Mouse (Mus musculus) activated CD4-positive, CD25-positive, alpha-beta regulatory T cell, adult 9 weeks (primary cell): ENCODE data around the gene Traf7. TPM values are rescaled to one million over a fixed set of nuclear protein-coding genes. Genes with fewer than 3 reads are reported as not detected.

Experiments
- polyA plus RNA-seq: library from polyadenylated mRNA; unstranded; fragments of 100-300 nt; shearing (Covaris generic); gene quantifications from one replicate; pipeline ENCODE4 v1.2.1, GENCODE M21; 2017

Gene Traf7
- polyA plus RNA-seq = 97.6 TPM

GRCm38 (mm10) chr17:24527723-24528559 is at the start of gene Traf7:
Traf7 (minus strand) TSS chr17:24527938.

DNA sequence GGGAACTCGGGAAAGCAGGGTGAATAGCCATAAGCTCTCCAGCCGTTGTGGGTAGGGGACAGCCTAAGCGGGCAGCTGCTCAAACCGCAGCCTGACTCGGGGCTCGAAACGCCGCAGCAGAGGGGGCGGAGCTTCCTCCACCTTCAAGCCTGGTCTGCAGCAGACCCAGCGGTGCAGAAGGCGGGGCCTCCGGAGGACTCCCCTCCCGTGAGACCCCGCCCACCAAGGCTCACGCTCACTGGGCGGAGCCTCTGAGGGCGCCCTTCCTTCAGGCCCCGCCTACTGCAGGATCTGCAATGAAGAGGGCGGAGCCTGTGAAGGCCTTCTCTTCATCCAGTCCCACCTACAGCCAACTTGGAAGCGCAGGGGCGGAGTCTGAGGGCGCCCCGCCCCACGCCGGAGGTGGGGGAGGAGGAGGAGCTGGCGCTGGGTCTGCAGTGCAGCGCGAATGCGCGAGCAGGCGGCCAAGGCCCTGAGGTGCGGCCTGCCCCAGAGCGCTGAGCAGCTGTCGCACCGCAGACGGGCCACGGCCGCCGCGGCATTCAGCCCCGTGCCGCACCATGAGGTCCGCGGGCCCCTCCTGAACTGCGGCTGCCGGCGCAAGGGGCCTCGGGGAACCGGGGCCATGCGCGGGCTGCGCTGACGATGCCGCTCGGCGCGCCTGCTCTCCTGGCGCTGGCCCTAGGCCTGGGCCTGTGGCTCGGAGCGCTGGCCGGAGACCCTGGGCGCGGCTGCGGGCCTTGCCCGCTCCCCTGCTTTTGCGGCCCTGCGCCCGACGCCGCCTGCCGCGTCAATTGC is 22.1 kb upstream of the Traf7 start, which contains the start of gene Pkd1:
TSS of gene Pkd1 (plus strand) at position 217 of the 798 bp plus-strand sequence.

DNA sequence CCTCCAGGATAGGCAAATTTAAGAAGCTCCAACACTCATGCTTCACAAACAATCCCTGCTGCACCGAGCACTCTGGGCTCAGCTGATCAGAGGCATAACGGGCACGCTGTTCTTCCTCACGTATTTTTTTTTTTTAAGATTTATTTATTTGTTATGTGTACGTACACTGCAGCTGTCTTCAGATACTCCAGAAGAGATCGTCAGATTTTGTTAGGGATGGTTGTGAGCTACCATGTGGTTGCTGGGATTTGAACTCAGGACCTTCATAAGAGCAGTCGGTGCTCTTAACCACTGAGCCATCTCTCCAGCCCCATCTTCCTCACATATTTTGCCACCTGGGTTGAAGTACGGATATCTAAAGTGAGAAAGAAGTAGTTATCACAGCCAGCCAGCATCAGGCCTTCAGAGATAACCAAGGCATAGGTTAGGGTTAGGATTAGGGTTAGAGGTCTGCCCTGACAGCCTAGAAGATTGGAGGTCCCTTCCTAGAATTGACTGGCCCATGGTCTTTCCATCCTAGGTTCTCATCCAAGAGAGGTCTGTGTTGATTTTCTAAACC is 6.5 kb upstream of the Traf7 start, which contains the start of gene Rab26:
TSS of gene Rab26 (minus strand) at position 51 of the 559 bp plus-strand sequence.

DNA sequence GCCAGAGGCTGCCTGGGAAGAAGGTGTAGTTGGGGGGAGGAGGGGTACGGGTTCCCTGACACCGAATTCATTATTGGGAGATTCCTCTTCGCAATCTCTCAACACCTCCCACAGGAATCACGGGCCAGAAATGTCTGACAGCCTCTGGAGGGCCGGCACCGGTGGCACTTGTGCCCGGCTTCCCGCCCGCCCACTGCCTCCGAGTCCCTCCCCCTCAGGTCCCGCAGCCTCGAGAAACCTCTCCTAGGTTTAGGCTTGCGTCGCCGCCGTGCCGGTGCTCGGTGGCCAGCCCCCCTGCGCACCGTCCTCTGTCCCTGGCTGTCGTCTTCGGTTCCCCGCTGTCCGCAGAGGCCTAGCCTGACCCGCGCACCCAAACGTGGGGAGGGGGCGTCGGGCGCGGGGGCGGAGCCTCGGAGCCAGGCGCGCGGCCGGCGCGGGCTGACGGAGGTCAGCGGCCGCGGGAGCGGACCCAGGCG is 39.5 kb downstream of the Traf7 start, which contains the start of gene Caskin1:
TSS of gene Caskin1 (plus strand) at position 416 of the 476 bp plus-strand sequence.

GRCm38 (mm10) chr17:24478663-24479380 is 48.9 kb downstream of the Traf7 start, which contains the start of gene Mlst8:
Mlst8 (minus strand) TSS chr17:24479078.

GRCm38 (mm10) chr17:24473612-24474275 is 54.0 kb downstream of the Traf7 start, which contains the start of gene Bricd5:
Bricd5 (plus strand) TSS chr17:24473884.

DNA sequence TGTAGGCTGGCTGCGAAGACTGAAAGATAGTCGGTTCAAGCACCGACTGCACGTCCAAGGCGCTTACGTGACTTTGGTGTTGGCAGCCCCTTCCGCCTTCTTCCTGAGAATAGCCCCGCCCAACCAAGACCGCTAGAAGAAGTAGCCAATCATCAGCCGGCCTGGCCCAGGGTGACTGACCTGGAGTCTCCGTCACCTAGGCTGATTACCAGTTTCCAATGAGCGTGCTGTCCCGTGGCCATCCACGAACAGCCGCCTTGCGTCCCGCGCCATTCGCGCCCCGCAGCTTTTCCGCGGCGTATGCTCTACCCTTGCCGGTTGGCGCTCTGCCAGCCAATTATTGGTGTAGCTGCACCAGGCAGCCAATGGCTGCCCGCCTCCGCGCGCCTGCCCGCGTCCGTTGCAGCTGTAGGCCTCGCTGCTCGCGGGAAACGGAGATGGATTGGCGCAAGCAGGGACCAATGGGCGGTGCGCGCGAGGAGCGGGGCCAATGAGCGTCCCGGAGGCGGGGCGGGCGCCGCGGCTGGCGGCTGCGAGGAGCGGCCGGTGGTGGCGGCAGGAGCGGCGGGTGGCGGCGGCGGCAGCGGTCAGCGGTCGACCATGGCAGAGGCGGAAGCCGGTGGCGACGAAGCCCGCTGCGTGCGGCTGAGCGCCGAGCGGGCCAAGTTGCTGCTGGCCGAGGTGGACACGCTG is 57.7 kb downstream of the Traf7 start, which contains the start of the genes E4f1 and Pgp:
TSS of gene E4f1 (minus strand) at position 404 of the 693 bp plus-strand sequence.
TSS of gene Pgp (plus strand) at position 483 of the 693 bp plus-strand sequence.

Other genes with a start within 250 kb of the Traf7 start
- gene Abca17, start 176.9 kb downstream of the Traf7 start, polyA plus RNA-seq = 0.39 TPM
- 41.4 TPM for gene Abca3, start 176.0 kb downstream of the Traf7 start, polyA plus RNA-seq
- gene Rnps1, start 113.4 kb downstream of the Traf7 start, polyA plus RNA-seq = 194 TPM
- 90.8 TPM for gene Eci1, start 101.3 kb downstream of the Traf7 start, polyA plus RNA-seq
- gene Dnase1l2, start 84.8 kb downstream of the Traf7 start, polyA plus RNA-seq = 5.3 TPM
- gene E4f1, start 57.6 kb downstream of the Traf7 start, polyA plus RNA-seq = 70.7 TPM
- 3.8 TPM for gene Pgp, start 57.5 kb downstream of the Traf7 start, polyA plus RNA-seq
- gene Bricd5, start 54.1 kb downstream of the Traf7 start, polyA plus RNA-seq = not detected
- gene Mlst8, start 48.9 kb downstream of the Traf7 start, polyA plus RNA-seq = 28.4 TPM
- gene Caskin1, start 39.3 kb downstream of the Traf7 start, polyA plus RNA-seq = 0.11 TPM
- 6.5 TPM for gene Rab26, start 6.3 kb upstream of the Traf7 start, polyA plus RNA-seq
- 17.8 TPM for gene Pkd1, start 21.9 kb upstream of the Traf7 start, polyA plus RNA-seq
- gene Tsc2, start 104.7 kb upstream of the Traf7 start, polyA plus RNA-seq = 48.8 TPM
- gene Nthl1, start 104.7 kb upstream of the Traf7 start, polyA plus RNA-seq = 6.0 TPM
- gene Slc9a3r2, start 122.4 kb upstream of the Traf7 start, polyA plus RNA-seq = not detected
- not detected for gene Npw, start 130.5 kb upstream of the Traf7 start, polyA plus RNA-seq
- 2.3 TPM for gene Zfp598, start 141.7 kb upstream of the Traf7 start, polyA plus RNA-seq
- gene Syngr3, start 162.0 kb upstream of the Traf7 start, polyA plus RNA-seq = 0.88 TPM
- gene Gfer, start 168.2 kb upstream of the Traf7 start, polyA plus RNA-seq = 7.8 TPM
- 1.4 TPM for gene Noxo1, start 168.3 kb upstream of the Traf7 start, polyA plus RNA-seq
- gene Tbl3, start 179.7 kb upstream of the Traf7 start, polyA plus RNA-seq = 60.9 TPM
- gene Rnf151, start 190.1 kb upstream of the Traf7 start, polyA plus RNA-seq = not detected
- gene Rps2, start 190.2 kb upstream of the Traf7 start, polyA plus RNA-seq = 789 TPM
- gene Ndufb10, start 196.5 kb upstream of the Traf7 start, polyA plus RNA-seq = 222 TPM
- not detected for gene Rpl3l, start 199.9 kb upstream of the Traf7 start, polyA plus RNA-seq
- gene Msrb1, start 208.7 kb upstream of the Traf7 start, polyA plus RNA-seq = 16.1 TPM
- gene Hs3st6, start 225.1 kb upstream of the Traf7 start, polyA plus RNA-seq = not detected